Mouse (Mus musculus): ENCODE measurements around the gene Camk2d.

Gene Camk2d

GRCm38 (mm10) chr3:126612748-126613509, 16.8 kb downstream of the Camk2d start:
- no peak for DNase-seq

GRCm38 (mm10) chr3:126613510-126614128, 17.5 kb downstream of the Camk2d start:
- no peak for DNase-seq

GRCm38 (mm10) chr3:126615306-126615705, 19.2 kb downstream of the Camk2d start:
- no peak for DNase-seq

DNA sequence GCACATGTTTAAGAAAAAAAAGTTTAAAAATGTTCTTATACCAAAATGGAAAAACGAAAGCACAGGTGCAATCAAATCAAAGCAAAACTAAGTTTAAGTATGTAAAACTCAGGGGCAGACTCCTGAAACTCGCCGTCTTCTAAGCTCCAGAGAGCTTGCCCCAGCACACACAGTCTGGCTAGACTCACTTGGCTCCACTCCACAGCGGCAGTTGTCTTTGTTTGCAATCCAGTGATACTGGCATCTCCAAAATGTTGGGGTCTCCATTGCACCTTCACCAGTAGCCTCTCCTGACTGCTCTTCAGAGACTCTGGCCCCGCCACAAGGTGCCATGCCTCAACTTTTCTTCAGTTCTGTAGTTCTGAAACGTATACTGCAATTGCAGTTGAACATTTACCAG, 24.1 kb downstream of the Camk2d start:
- DNase-seq = no peak

- DNase-seq = no peak
Measured at GRCm38 (mm10) chr3:126622509-126622908, 26.4 kb downstream of the Camk2d start.

DNA sequence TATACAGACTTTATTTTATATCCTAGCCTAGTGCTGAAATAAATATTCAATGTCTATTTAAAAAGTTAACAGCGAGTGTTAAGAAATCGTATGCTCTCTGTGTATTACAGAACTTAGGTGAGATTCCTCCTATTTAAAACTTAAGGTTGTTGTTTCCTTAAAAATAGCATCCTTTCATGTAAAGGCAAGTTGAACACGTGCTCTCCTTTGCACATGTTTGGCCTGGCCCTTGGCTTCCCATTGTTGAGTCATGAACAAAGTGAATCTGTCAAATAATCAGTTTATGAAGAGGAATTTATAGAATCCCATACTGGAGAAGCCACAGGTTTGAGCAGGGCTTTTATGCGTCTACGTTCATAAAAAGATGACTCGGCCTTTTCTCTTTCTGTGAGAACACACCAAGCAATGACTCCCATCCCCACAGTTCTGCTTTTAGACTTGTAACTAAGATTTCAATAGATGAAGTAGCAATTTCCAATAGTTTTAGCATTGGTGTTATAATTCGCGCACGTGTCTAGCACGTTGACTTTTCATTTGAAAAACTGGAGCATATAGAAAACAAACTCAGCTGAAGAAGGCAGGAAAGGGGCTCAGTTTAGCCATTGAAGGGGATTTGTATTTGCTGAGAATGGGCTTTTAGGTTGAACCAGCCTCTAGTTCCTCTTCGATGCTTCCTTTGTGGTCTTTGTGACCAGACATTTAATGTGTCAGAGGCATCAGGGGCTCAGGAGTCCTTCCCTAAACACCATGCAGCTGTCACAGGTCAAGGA, 29.1 kb downstream of the Camk2d start:
- DNase-seq = no peak

GRCm38 (mm10) chr3:126625764-126626040, 29.6 kb downstream of the Camk2d start:
- no peak for DNase-seq

GRCm38 (mm10) chr3:126627968-126628367, 31.9 kb downstream of the Camk2d start:
- DNase-seq = no peak

DNA sequence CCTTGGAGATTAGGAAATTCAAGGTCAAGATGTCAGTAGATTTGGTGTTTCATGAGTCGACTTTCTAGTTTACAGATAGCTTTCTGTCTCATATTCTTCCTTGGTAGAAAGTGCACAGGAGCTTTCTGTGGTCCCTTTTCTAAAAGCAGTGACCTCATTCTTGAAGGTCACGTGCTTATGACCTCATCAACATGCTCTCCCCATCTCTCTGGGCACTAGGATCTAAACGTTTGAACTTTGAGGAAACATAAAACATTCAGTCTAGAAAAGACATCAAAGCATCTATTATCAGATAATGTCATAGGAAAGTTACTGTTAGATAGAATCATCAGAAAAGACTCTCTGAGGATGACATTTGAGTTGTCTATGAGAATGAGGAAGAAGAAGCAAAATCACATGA, 32.3 kb downstream of the Camk2d start:
- DNase-seq = no peak

- DNase-seq = no peak
Measured at GRCm38 (mm10) chr3:126629040-126629439, 32.9 kb downstream of the Camk2d start.

DNA sequence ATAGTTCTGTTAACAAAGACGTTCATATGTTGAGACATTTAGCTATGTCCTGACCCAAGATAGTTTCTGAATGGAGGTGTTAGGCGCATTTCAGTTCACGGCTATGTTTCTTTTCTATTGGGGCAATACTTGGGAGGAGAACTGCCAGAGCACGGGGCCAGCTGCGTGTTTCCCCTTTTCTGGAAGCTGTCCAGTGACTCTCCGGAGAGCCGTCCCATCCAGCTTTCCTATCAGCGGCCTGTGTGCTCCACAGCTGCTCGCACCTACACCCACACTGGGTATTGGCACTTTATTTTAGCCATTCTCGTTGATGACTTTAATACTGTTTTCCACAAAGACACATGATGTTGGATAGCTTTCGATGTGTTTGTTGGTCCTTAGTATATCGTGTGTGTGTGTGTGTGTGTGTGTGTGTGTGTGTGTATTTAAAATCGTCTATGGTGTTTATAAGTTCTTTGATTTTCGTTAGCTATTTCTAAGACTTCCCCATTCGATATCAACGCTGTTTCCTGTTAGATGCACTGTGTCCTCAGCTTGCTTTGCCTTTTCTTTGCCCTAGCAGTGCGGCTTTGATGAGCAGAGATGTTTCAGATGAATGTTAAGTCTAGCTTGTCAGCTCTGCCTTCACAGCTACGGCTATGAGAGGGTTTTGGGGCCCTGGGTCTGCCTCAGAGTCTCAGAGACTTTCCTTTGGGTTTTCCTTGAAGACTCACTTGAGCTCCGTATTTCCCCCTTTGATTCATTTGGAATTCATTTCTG, 34.2 kb downstream of the Camk2d start:
- DNase-seq = no peak

GRCm38 (mm10) chr3:126631583-126631982, 35.5 kb downstream of the Camk2d start:
- DNase-seq = no peak

DNA sequence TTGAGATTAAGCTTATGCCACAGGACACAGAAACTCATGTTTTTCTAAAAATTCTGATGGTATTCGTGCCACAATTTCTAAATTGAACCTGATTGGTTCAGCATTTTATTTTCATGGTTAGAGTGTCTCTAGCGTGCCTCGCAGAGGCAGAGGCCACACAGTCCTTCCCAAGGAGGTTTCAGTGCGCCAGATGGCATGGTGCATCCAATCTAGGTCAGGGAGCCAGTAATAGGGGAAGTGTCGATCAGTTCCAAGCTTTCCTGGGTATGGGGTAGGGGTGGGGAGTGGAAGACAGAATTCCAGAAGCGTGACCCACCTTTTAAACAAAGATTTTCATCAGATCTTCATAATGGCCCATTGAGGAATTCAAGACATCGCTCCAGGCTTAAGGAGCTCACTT, 36.5 kb downstream of the Camk2d start:
- DNase-seq = no peak

DNA sequence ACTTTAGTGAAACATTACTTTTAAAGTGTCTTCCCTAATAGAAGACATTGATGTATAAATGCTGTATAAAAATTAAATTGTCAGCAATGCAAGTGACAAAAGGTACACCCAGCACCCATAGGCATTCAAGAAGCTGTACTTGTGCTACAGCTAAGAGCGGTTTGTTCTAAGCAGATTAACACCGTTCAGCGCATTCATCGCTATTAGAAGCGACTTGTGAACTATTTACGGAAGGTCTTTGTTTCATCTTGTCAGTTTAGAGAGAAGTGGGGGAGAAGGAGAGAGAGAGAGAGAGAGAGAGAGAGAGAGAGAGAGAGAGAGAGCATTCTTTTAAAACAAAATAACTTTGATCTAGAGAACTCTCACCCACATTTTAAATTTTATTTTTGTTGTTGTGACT, 38.1 kb downstream of the Camk2d start:
- DNase-seq = no peak

GRCm38 (mm10) chr3:126638259-126638658, 42.2 kb downstream of the Camk2d start:
- DNase-seq = no peak

DNA sequence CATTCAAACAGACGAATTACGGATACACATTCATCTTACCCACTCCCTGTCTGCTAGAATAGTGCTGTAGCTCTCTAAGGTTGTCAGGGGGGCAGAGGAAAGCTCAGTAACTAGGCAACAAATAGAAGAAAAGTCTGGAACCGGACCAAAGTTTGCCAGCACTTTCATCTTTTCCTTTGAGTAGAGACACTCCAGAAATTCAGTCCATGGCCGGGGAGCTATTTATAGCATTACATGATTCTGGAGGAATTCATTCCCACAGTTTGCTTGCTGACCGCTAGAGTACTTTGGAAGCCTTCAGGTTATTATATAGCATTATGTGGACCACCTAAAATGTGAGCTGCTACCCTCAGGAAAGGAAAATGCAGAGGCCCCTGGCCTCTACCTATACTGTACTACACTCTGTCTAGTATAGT, 43.0 kb downstream of the Camk2d start:
- no peak for DNase-seq

GRCm38 (mm10) chr3:126640443-126641251, 44.5 kb downstream of the Camk2d start:
- no peak for DNase-seq

DNA sequence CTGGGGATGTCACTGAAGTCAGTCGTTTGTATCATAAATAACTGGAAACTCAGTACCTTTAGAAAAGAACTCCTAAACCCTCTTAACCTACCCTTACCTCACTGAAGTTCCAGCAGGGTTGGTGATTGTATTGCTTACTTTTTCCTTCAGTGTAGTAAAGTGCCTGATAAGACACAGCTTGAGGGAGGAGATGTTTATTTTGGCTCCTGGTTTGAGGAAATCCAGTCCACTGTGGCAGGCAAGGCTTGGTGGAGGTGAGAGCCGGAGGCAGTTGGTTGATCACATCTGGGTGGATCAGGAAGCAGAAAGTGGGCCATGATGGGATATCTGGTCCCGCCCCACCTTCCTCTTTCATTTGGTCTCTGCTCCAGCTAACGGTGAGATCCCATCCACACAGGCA, 45.3 kb downstream of the Camk2d start:
- no peak for DNase-seq

DNA sequence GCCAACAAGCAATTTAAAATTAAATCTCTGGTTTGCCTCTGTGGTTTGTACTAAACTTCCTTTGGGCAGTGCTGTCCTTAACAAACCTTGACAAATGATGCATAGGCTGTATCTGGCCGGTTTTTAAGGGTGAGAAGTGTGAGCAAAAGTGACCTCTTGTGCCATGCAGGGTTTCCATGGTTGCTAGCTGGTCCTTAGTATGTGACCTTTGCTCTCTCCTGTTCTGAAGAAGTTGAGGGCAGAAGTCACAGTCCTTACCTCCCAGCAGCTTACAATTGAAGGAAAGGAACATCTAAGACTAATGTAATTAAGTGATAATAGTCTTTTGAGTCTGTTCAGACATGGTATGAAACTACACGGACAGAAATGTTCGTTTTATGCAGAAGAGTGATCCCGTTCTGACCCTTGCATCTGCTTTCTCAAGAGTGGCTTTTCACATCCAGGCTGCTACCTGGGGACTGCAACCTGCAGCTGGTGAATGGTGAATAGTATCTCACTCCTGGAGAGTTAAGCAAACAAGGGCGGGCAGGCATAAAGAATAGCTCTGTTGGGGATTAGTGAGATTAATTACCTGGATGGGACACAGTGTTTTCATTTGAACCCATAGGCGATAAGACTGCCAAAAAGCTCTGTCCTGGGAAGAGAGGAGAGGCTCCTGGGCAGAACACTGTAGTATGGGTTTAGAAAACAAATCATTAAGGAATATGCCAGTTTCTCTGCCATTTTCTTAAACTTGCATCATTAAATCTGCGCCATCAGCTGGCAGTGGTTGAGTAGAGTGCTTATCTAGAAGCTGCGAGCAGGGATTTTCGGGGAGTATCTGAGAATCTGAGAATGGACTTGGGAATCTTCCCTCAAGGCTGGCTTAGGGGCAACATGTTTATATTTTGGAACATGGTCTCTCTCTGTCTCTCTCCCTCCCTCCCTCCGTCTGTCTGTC, 47.2 kb downstream of the Camk2d start:
- no peak for DNase-seq

DNA sequence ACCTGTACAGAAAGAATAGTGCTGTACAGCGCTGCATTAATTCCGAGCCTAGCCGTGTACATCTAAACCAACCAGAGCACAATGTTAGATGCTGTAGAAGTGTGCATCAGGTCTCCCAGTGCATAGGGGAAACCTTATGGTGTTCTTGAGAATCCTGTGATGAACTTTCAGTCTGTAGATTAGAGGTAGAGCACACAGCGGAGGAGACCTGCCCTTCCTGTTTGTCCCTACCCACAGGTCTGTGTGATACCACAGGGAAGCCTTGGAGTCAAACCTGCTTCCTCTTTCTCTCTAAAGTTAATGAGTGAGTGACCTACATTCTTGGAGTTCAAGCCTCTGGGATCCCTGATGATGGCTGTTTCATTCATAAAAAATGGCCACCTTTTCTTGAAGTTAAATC, 54.2 kb downstream of the Camk2d start:
- no peak for DNase-seq

DNA sequence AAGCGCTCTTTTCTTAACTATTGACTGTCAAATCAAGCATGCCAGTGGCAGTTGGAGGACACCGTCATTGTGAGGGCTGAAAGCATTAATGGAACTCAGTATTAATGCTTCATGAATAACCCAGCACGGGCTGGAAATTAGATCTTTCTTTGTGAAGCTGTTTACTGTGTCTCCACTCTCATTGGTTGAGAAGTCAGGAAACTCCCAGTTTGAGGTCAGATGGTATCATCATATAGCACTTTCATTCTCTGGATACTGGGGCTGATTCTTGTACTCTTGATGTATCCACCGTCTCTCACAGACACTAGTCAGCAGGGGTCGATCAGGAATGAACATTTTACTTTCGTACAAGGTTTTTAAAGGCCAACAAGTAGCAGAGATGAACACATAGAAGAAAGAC, 54.6 kb downstream of the Camk2d start:
- no peak for DNase-seq
